Mouse (Mus musculus): ENCODE results near the gene Gm38431.

The Gm38431 gene

GRCm38 (mm10) chr9:21018600-21018999 is 73.2 kb downstream of the Gm38431 start:
- DNase-seq (ENCODE audit: low spot score in 2 of 2), result no peak
